Mouse (Mus musculus): ENCODE measurements at regions not wholly inside any gene's neighbourhood (a gene's known extent, or its start where the extent isn't known, plus 50 kb on each side); places are given as distances from the start of the nearest gene placed in this dataset.

DNA sequence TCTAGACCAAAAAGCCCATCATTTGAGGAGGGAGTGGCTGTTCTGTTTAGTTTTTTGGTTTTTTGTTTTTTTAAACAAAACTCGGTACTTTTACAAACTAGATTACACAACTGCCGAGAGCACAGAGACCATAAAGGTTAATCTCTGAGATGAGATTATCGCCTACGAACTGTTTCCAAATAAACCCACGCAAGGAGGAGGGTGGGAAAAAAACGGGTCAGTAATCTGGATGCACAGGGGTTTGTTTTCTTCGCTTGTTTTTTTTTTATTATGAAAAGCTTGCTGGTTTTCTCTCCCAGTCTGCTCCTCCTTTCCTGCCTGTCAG lies 316.9 kb downstream of the Parp8 start:
- TF ChIP-seq GATA1 (IDR thresholded peaks at IDR 0.05; ENCODE audit: borderline replicate concordance, low read length) (no peak), FLI1 (IDR thresholded peaks at IDR 0.05; ENCODE audit: low read length) (no peak)

All from megakaryocyte, embryonic 14.5 days (primary cell).